Mouse (Mus musculus) stomach, embryonic 16.5 days (tissue): ENCODE results near the gene Fam189a2. TPM values are rescaled to one million over a fixed set of nuclear protein-coding genes. Genes with fewer than 3 reads are reported as not detected.

ENCODE experiments used
- ATAC-seq: fragments of 200-750 bp; cut with Nextera tagmentation; 2 replicates; pipeline ENCODE4 v1.8.0; 2017; ENCODE audit warnings: moderate number of reproducible peaks, moderate TSS enrichment; ENCODE audit not compliant: insufficient read depth, low FRiP score
- H3K27ac ChIP-seq: fragments of 300-500 bp; sonication (generic); 2 replicates; pipeline ENCODE4 v1.5.1; 2014; ENCODE audit warnings: low read length
- H3K27me3 ChIP-seq: fragments of 300-500 bp; sonication (generic); 2 replicates; pipeline ENCODE4 v1.6.1; 2014; ENCODE audit warnings: low read length, control low read depth, mixed read lengths; ENCODE audit not compliant: control insufficient read depth, insufficient read depth
- H3K36me3 ChIP-seq: fragments of 300-500 bp; sonication (generic); 2 replicates; pipeline ENCODE4 v1.6.1; 2014; ENCODE audit warnings: low read length; ENCODE audit not compliant: control insufficient read depth, insufficient read depth
- H3K4me1 ChIP-seq: fragments of 300-500 bp; sonication (generic); 2 replicates; pipeline ENCODE4 v1.6.1; 2014; ENCODE audit warnings: low read length, control low read depth, mixed read lengths; ENCODE audit not compliant: control insufficient read depth, insufficient read depth
- H3K4me2 ChIP-seq: fragments of 300-500 bp; sonication (generic); 2 replicates; pipeline ENCODE4 v1.6.1; 2014; ENCODE audit warnings: low read depth, low read length, mixed read lengths
- H3K4me3 ChIP-seq: fragments of 300-500 bp; sonication (generic); replicated peaks from 2 replicates; pipeline ENCODE4 v1.5.1; 2014; ENCODE audit warnings: mild to moderate bottlenecking, low read length
- H3K9ac ChIP-seq: fragments of 300-500 bp; sonication (generic); 2 replicates; pipeline ENCODE4 v1.6.1; 2014; ENCODE audit warnings: low read length
- H3K9me3 ChIP-seq: fragments of 300-500 bp; sonication (generic); replicated peaks from 2 replicates; pipeline ENCODE4 v1.6.1; 2016; ENCODE audit warnings: low read length, control low read depth; ENCODE audit not compliant: control insufficient read depth
- WGBS: fragments of 180-500 bp; shearing (Covaris S2); extraction: QIAGEN DNeasy Blood & Tissue Kit; methylation state at CpG from one replicate; pipeline ENCODE4 v1.1.7; 2014; 5-methylcytosine and 5-hydroxymethylcytosine counted together
- polyA plus RNA-seq: library from polyadenylated mRNA; unstranded; fragments of >200 nt; fragmentation: Nextera tagmentation; extraction: Ambion mirVana; gene quantifications from 2 replicates; pipeline ENCODE4 v1.2.1, GENCODE M21; 2015

The Fam189a2 gene
- polyA plus RNA-seq, 1 experiment from 2014 or later = 0.75 TPM

GRCm38 (mm10) chr19:24056880-24057279 is 26.1 kb upstream of the Fam189a2 start:
- Histone ChIP-seq H3K9me3 (no peaks in the 10 kb centered on the region), H3K4me1 (0 out of 2 replicates have a peak, but pooled peaks cover 4% of the 10 kb centered on the region), H3K9ac (no peak overlapping the region), H3K4me3 (no peak overlapping the region), H3K27me3 (no peaks in the 10 kb centered on the region), H3K36me3 (no peaks in the 10 kb centered on the region), H3K4me2 (no peak overlapping the region), H3K27ac (no peak overlapping the region)
- ATAC-seq = no peak
- WGBS = 93% methylated on average over 1 of the region's 1 CpGs

GRCm38 (mm10) chr19:24054904-24055303 is 24.1 kb upstream of the Fam189a2 start:
- peak overlapping the region; percentile 31 for H3K27ac ChIP-seq
- peak; percentile 60 for ATAC-seq

GRCm38 (mm10) chr19:24054265-24054664 is 23.4 kb upstream of the Fam189a2 start:
- 0 out of 2 replicates have a peak, but pooled peaks cover 4% of the 10 kb centered on the region for H3K4me1 ChIP-seq
- H3K27me3 ChIP-seq = no peaks in the 10 kb centered on the region
- H3K4me3 ChIP-seq = no peak overlapping the region
- no peak for ATAC-seq
- H3K9me3 ChIP-seq = no peaks in the 10 kb centered on the region
- H3K9ac ChIP-seq = no peak overlapping the region
- no peaks in the 10 kb centered on the region for H3K36me3 ChIP-seq
- H3K4me2 ChIP-seq = no peak overlapping the region
- H3K27ac ChIP-seq = peak overlapping the region; percentile 42; the same call in 1 of the 2 replicates
- WGBS = 42% methylated on average over 5 of the region's 5 CpGs

More at GRCm38 (mm10) chr19:24054904-24055303, 24.1 kb upstream of the Fam189a2 start:
- Histone ChIP-seq H3K9me3 (no peaks in the 10 kb centered on the region), H3K4me1 (0 out of 2 replicates have a peak, but pooled peaks cover 4% of the 10 kb centered on the region), H3K9ac (no peak overlapping the region), H3K27me3 (no peaks in the 10 kb centered on the region), H3K4me3 (no peak overlapping the region), H3K4me2 (no peak overlapping the region), H3K36me3 (no peaks in the 10 kb centered on the region)
- 16% methylated on average over 2 of the region's 2 CpGs for WGBS

GRCm38 (mm10) chr19:24050514-24050913 is 19.7 kb upstream of the Fam189a2 start:
- no peaks in the 10 kb centered on the region for H3K27me3 ChIP-seq
- 0 out of 2 replicates have a peak, but pooled peaks cover 4% of the 10 kb centered on the region for H3K4me1 ChIP-seq
- no peak overlapping the region for H3K4me3 ChIP-seq
- H3K4me2 ChIP-seq = no peak overlapping the region
- no peak overlapping the region for H3K27ac ChIP-seq
- H3K9me3 ChIP-seq = no peaks in the 10 kb centered on the region
- ATAC-seq = no peak
- H3K9ac ChIP-seq = no peak overlapping the region
- no peaks in the 10 kb centered on the region for H3K36me3 ChIP-seq
- WGBS = 57% methylated on average over 2 of the region's 2 CpGs

- H3K4me1 ChIP-seq = 0 out of 2 replicates have a peak, but pooled peaks cover 2% of the 10 kb centered on the region
- no peaks in the 10 kb centered on the region for H3K36me3 ChIP-seq
- no peak overlapping the region for H3K27ac ChIP-seq
- WGBS = 80% methylated on average over 3 of the region's 3 CpGs
- no peaks in the 10 kb centered on the region for H3K27me3 ChIP-seq
- no peak overlapping the region for H3K4me2 ChIP-seq
- ATAC-seq = no peak
- H3K4me3 ChIP-seq = no peak overlapping the region
- no peak overlapping the region for H3K9ac ChIP-seq
- H3K9me3 ChIP-seq = no peaks in the 10 kb centered on the region
Observed at GRCm38 (mm10) chr19:24049329-24049728, 18.5 kb upstream of the Fam189a2 start.

GRCm38 (mm10) chr19:24046395-24046993 is 15.7 kb upstream of the Fam189a2 start:
- H3K9me3 ChIP-seq = no peaks in the 10 kb centered on the region
- no peaks in the 10 kb centered on the region for H3K27me3 ChIP-seq
- H3K4me1 ChIP-seq = no peaks in the 10 kb centered on the region
- no peak overlapping the region for H3K4me3 ChIP-seq
- no peaks in the 10 kb centered on the region for H3K36me3 ChIP-seq
- WGBS = 83% methylated on average over 10 of the region's 10 CpGs
- H3K4me2 ChIP-seq = no peak overlapping the region
- ATAC-seq = no peak
- H3K9ac ChIP-seq = no peak overlapping the region
- H3K27ac ChIP-seq = no peak overlapping the region

GRCm38 (mm10) chr19:24042387-24042786 is 11.6 kb upstream of the Fam189a2 start:
- no peak for ATAC-seq
- Histone ChIP-seq H3K27ac (no peak overlapping the region), H3K4me2 (no peak overlapping the region), H3K9ac (no peak overlapping the region), H3K4me3 (no peak overlapping the region), H3K9me3 (no peaks in the 10 kb centered on the region), H3K36me3 (no peaks in the 10 kb centered on the region), H3K27me3 (no peaks in the 10 kb centered on the region), H3K4me1 (no peaks in the 10 kb centered on the region)
- WGBS = 94% methylated on average over 2 of the region's 2 CpGs

GRCm38 (mm10) chr19:24039061-24039853 is 8.4 kb upstream of the Fam189a2 start:
- Histone ChIP-seq H3K9ac (no peak overlapping the region), H3K4me2 (no peak overlapping the region), H3K9me3 (no peaks in the 10 kb centered on the region), H3K27me3 (no peaks in the 10 kb centered on the region), H3K27ac (no peak overlapping the region), H3K4me3 (no peak overlapping the region), H3K4me1 (no peaks in the 10 kb centered on the region), H3K36me3 (no peaks in the 10 kb centered on the region)
- no peak for ATAC-seq
- 59% methylated on average over 14 of the region's 14 CpGs for WGBS

- no peak overlapping the region for H3K27ac ChIP-seq
- H3K4me3 ChIP-seq = no peak overlapping the region
- no peak overlapping the region for H3K9ac ChIP-seq
- peaks cover 21% of the 10 kb centered on the region for H3K27me3 ChIP-seq
- WGBS = 64% methylated on average over 3 of the region's 3 CpGs
- H3K36me3 ChIP-seq = no peaks in the 10 kb centered on the region
- no peaks in the 10 kb centered on the region; the same call in 1 of the 2 replicates for H3K4me1 ChIP-seq
- H3K4me2 ChIP-seq = no peak overlapping the region
- ATAC-seq = no peak
- H3K9me3 ChIP-seq = no peaks in the 10 kb centered on the region
Observed at GRCm38 (mm10) chr19:24034367-24034766, 3.5 kb upstream of the Fam189a2 start.
